Mouse (Mus musculus) embryo, embryonic 11.5 days (tissue): ENCODE results near the gene Mrpl41.

Experiments used
- DNase-seq: peaks from one replicate; pipeline ENCODE4 v3.0.0-alpha.2; 2012; ENCODE audit warnings: low read depth, low spot score

Gene Mrpl41

GRCm38 (mm10) chr2:24935057-24935796, 39.7 kb downstream of the Mrpl41 start, which contains the start of gene Arrdc1:
Gene Arrdc1, minus strand, starts transcription at chr2:24935252.
- peak; percentile 91 for DNase-seq

- no peak for DNase-seq
Observed at GRCm38 (mm10) chr2:24934441-24934963, 40.4 kb downstream of the Mrpl41 start.

- DNase-seq, result no peak
Observed at GRCm38 (mm10) chr2:24929593-24929992, 45.3 kb downstream of the Mrpl41 start.

GRCm38 (mm10) chr2:24929119-24929518, 45.8 kb downstream of the Mrpl41 start:
- no peak for DNase-seq

GRCm38 (mm10) chr2:24927810-24928479, 47.0 kb downstream of the Mrpl41 start:
- no peak for DNase-seq

- no peak for DNase-seq
Observed at GRCm38 (mm10) chr2:24926965-24927358, 47.9 kb downstream of the Mrpl41 start.

- no peak for DNase-seq
Observed at GRCm38 (mm10) chr2:24926345-24926964, 48.4 kb downstream of the Mrpl41 start.

- DNase-seq, result no peak
Observed at GRCm38 (mm10) chr2:24925284-24925683, 49.6 kb downstream of the Mrpl41 start.
